Mouse (Mus musculus) MEL-GATA-1-ER (cell line): Measurements from ENCODE around the gene Sft2d2.

Experiments
- DNase-seq: peaks from one replicate; pipeline ENCODE4 v3.0.0-alpha.2; 2012; ENCODE audit warnings: low read depth; ENCODE audit errors: extremely low read depth

Gene Sft2d2

GRCm38 (mm10) chr1:165193880-165194661 is at the start of gene Sft2d2:
Sft2d2 (minus strand) TSS chr1:165194438.
- DNase-seq, result peak; percentile 65

DNA sequence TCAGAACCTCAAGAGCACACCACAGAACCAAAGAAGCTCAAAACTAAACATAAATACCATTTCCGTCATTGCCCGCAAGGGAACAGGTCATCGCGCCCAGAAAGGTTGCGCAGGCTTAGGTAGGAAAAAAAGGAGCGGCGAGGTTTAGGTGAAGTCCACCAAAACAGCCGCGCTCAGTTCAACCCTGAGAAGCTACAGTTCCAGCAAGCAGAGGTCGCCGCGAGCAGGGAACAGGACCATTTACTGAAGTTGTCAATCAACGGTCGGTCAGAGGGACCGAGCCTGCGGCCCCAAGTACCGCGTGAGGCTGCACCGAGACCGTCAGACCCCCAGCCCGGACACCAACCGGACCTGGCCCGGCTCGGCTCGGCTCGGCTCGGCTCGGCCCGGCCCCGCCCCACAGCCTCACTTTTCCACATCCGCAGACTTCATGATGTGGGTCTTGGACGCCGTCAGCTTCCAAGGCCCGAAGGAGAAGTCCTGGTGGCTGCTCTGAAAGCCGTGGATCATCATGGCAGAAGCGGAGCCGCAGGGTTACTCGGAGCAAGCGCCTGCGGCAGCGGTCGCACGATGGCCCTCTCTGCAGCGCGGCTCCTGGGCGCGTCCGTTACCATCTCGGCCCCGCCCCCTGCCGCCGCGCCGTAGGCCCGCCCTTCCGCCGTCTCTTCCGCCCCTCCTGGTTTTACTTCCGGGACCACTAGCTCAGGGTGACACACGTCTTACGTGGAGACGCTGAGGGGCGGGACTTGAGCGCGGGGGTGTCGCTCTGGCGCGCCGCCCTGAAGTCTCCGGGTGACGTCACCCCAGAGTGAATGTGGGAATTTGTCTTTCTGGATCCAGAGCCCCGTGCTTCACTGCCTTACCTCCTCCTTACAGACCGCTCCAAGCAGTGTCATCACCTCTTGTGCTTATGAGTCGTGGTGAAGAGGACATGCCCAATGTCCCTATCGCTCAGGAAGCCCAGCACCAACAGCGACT is 42.4 kb upstream of the Sft2d2 start, which contains the start of gene Tiprl:
Gene Tiprl, minus strand, starts transcription at position 676 of the 978 bp plus-strand sequence.
- DNase-seq, result peak; percentile 88

DNA sequence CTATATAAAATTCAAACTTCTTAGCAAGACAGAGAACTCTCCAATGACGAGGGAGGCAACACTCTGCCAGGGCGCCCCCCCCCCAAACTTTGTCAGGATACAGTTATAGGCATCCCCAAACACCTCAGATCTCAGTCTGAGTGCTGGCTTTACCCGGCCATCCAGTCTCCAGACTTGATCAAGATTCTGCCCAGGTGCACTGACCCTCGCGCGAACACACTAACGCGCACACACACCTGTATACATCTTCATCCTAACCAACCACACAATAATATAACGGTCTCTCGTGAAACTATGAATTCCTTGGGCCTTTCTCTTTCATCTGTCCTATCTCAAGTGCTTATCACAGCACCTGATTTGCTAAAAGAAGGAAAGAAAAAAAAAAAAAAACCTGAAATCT is 41.6 kb upstream of the Sft2d2 start:
- DNase-seq, result no peak

DNA sequence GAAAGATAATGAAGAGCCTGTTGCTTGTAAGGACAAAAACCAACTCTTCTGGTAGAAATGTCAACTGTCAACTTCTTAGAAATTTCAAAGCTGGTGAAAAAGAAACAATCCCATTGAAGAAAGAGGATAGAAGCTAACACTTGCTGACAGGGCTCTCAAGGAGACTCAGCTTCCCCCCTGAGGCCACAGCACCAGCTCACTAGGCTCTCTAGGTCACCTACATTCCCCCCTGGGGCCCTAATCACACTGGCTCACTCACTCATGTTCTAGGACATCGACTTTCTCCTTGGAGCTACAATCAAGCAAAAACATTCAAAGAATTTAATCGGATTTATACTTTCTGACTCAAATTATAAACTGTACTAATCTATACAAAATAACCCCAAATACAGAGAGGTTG is 39.6 kb upstream of the Sft2d2 start:
- no peak for DNase-seq

- DNase-seq, result no peak
These were observed 36.5 kb upstream of the Sft2d2 start for GRCm38 (mm10) chr1:165230691-165231090.

DNA sequence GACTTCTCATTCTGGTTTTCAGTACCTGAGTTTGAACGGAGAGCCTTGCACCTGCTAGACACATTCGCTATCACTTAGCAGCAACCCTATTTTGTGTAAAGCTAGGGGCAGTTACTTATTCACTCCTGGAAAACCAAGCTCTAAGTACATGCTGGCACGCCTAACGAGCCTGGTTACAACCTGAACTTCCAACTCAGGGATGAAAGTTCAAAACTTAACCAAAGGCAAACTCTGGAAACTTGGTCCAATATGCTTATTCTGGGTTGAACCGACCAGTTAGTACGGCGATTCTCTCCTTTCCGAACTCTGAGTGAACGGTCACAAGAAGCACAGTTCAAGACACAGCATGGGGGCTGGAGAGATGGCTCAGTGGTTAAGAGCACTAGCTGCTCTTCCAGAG is 35.3 kb upstream of the Sft2d2 start:
- DNase-seq, result no peak

DNA sequence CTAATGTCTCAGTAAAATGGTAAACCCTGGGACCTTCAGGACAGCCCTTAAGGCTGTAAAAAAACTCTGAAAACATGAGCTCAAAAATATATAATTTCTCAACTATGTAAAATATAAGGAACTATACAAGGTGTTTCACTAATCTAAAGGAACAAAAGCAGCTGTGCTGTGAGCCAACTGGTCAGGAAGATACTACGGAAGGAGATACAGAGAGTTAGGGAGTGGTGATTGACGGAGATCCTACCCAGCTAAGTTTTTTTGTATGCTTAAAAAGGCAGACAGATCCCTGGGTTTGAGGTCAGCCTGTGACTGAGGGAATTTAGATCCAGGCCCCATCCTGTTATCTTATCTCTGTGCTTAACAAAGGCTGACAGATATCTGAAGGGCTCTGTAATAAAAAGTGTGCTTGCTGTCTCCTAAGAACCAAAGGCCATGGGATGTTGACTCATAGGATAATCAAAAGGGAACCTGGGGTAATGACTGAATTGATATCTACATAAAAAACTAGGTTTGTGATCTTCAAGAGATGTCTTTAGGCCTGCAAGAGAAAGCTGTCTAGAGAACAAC is 22.9 kb upstream of the Sft2d2 start:
- DNase-seq, result no peak

DNA sequence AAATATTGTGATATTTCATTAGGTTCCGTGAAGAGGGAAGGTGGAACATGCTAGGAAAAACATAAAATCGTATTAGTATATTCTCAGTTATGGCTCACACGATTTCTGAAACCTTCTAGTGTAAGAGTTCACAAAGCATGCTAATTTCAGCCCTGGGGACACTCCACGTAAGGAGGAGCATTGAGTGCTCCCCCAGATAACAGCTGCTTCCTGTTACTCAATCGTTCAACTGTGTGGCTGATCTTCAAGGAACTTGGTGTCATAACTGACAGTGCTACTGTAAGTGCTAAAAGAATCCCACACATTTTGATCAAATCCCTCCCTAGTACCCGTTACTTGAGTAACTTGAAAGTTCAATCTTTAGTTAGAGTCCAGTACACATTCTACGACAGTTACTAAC is 21.6 kb upstream of the Sft2d2 start:
- peak; percentile 75 for DNase-seq

GRCm38 (mm10) chr1:165205591-165205990 is 11.4 kb upstream of the Sft2d2 start:
- no peak for DNase-seq

DNA sequence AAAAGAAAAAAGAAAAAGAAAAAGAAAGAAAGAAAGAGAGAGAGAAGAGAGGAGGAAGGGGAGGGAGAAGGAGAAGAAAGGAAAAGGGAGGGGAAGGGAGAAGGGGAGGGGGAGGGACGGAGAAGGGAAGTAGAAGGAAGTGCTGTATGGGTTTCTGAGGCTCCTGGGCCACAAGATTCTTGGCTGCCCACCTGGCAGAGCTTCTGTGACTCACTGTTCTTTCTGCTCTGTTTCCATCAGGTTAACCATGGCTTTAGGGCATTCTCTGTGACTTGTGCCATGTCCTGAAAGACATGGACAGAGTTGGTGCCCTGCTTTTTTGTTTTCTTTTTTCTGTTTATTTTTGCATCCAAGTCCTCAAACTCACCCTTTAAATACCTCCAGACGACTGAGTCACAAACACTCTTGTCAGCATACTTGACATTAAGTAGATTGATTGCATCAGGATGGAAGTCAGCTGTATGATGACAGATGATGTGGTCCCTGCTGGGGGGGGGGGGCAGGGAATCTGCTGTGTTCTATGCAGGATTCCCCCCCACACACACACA is 9.3 kb upstream of the Sft2d2 start:
- DNase-seq, result no peak

GRCm38 (mm10) chr1:165201445-165202012 is 7.3 kb upstream of the Sft2d2 start:
- no peak for DNase-seq

DNA sequence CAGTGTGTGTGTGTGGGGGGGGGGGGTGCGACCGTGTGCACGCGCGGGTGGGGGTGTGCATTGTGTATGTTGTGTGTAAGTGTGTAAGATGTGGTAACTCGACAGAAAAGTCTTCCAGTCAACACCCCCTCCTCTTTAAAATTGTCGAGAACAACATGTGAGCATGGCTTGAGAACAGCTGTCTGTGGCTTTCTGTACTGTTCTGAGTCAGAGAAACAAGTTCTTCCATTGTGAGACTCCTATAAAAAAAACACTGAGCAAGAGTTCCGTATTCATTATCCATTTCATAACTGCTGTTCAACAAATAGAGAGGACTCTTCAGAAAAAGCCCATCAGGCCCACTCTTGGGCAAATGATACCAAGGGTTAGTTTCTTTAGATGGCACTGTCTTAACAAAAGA is 6.5 kb upstream of the Sft2d2 start:
- no peak for DNase-seq

GRCm38 (mm10) chr1:165199639-165200038 is 5.4 kb upstream of the Sft2d2 start:
- no peak for DNase-seq

DNA sequence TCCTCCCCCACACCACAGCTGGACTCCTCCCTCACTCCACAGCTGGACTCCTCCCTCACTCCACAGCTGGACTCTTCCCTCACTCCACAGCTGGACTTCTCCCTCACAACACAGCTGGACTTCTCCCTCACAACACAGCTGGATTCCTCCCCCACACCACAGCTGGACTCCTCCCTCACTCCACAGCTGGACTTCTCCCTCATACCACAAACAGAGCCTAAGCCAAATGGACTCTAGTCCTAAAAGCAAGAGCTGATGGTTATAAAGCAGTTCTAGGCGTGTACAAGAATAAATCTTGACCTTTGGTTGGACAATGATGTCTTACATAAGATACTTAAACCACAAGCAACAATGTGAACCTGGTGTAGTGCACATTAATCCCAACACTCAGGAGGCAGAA is 4.7 kb upstream of the Sft2d2 start:
- no peak for DNase-seq

GRCm38 (mm10) chr1:165197875-165198274 is 3.6 kb upstream of the Sft2d2 start:
- peak; percentile 25 for DNase-seq

DNA sequence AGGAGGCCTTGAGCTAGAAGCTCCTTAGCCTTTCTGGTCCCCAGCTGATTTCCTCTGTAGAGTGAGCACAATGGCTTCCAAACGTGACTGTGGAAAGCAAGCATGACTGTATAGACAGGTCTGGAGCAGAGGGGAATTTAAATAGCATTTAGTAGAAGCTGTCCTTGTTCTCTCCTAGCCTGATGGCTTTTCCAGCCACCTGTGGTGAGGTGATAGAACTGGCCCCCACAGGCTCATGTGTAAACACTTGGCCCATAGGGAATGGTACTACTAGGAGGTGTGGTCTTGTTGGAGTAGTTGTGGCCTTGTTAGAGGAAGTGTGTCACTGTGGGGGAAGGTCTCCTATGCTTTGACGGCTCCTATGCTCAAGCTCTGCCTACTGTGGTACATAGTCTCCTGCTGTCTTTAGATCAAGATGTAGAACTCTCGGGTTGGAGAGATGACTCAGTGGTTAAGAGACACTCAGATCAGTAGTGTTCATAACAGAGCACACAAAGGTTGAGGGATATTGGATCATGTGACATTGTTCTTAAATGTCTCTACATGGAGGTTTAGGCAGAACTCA is 1.2 kb upstream of the Sft2d2 start:
- DNase-seq, result peak; percentile 36

- no peak for DNase-seq
These were observed 400 bp upstream of the Sft2d2 start for GRCm38 (mm10) chr1:165194662-165195013.

DNA sequence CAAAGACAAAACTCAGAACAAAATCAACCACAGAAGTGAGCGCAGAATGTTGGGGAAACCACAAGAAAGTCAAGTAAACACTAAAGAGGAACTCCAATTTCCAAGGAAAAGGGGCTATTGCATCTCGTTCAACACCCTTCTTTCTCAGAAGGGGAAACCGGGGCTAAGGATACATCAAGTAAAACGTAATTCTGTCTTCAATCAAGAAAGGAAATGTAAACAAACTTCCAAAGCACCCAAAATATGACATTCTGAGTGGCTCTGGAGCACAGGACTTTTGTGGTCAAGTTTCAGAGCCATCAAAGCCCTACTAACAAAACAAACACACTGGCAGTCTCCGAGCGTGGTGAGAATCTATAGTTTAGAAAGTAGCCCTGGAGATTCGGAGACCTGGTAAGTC is 812 bp downstream of the Sft2d2 start:
- DNase-seq, result peak; percentile 52

GRCm38 (mm10) chr1:165192714-165193264 is 1.4 kb downstream of the Sft2d2 start:
- peak; percentile 19 for DNase-seq

DNA sequence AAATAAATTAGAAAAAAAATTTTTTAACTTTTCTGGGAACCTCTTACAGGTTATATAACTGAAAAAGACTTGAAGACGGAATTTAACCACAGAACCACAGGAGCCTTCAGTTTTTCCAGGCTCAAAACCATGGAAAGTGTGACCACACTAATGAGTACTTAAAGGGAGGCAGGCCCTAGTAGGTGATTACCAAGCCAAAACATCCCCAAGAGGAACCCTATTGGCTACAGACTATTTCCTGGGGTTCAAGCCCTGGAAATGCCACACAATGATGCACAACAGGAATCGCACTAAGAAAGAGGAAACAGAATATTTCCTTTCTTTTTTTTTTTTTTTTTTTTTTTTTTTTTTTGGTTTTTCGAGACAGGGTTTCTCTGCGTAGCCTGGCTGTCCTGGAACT is 2.1 kb downstream of the Sft2d2 start:
- DNase-seq, result no peak

DNA sequence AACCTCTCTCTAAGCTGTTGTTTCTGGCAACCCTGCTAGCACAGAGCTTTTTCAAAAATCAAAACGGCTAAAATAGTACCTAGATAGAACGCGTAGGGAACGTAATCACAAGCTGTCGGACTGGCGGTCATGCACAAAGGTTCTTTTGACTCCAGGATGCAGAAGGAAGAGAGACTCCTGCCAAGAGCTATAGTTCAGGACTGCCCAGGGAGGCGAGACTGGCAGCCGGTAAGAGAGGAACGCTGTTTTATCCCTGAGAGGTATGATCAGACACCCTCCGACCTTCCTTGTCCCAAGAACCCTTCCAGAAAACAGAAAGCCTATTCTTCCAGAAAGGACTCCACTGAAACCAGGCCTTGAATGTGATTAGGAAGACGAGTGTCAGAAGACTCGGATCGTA is 2.6 kb downstream of the Sft2d2 start:
- DNase-seq, result no peak
